Mouse (Mus musculus): ENCODE results near the gene Olfr411.

DNA sequence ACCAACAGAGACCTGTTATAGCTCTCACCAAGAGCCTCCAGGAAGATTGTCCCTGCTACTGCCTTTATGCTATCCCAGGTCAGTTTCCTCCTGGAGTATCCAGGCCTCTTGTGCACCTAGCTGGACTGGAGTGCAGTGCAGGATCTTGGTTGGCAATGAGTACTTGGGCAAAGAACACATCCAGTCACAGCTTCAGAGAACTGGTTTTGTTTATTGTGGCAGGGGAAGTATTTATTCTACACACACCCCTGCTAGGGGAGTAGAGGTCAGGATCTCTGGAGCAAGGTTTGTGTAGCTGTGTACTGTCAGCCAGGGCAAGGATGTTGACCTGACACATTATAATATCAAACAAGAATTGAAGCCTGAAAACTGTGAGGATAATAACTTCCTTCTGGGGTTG lies 23.7 kb downstream of the Olfr411 start:
- TF ChIP-seq CTCF (IDR thresholded peaks at IDR 0.05; ENCODE audit: low read depth) (no peak), EP300 (IDR thresholded peaks at IDR 0.05; ENCODE audit: low read depth) (no peak)

All from liver, embryonic 14.5 days (tissue).